Mouse (Mus musculus) layer of hippocampus, postnatal 10 days (tissue): Measurements from ENCODE around the gene Prmt3. TPM values are rescaled to one million over a fixed set of nuclear protein-coding genes. Genes with fewer than 3 reads are reported as not detected.

Experiments used
- total RNA-seq, 2 experiments: library from RNA; stranded (reverse); gene quantifications; 2 replicates each; pipeline ENCODE4 v1.2.3; 2021

Prmt3 gene
- total RNA-seq, 2 experiments from 2014 or later, result 35.3 to 40.6 TPM

Other genes starting within 250 kb of the Prmt3 start
- gene Dbx1, start 141.5 kb upstream of the Prmt3 start, total RNA-seq, result not detected
- 1 to 10 TPM; 6.5 to 8.7 TPM for gene Htatip2, start 19.2 kb upstream of the Prmt3 start, total RNA-seq
- gene Slc6a5, start 131.8 kb downstream of the Prmt3 start, total RNA-seq, result under 1 TPM; 0.11 to 0.16 TPM
- gene Nell1, start 196.5 kb downstream of the Prmt3 start, total RNA-seq, result 10 to 100 TPM; 66.0 to 75.2 TPM